Mouse (Mus musculus) frontal cortex, postnatal 14 days (tissue): ENCODE data around the gene Dnpep.

ENCODE experiments used
- DNase-seq, 2 experiments: peaks; one replicate each; pipeline ENCODE4 v3.0.0; 2022; ENCODE audit warnings: low spot score in 2 of 2

Gene Dnpep

GRCm38 (mm10) chr1:75262969-75263951 is 54.5 kb downstream of the Dnpep start:
- DNase-seq: no peak

- DNase-seq: no peak
These were observed 56.5 kb downstream of the Dnpep start for GRCm38 (mm10) chr1:75261278-75261677.
